Mouse (Mus musculus): Measurements from ENCODE around the gene Trpc4ap.

GRCm38 (mm10) chr2:155585486-155585885 lies 106.7 kb downstream of the Trpc4ap start:
- TF ChIP-seq CTCF (IDR thresholded peaks at IDR 0.05; ENCODE audit: borderline replicate concordance, insufficient read depth, low read length) (no peak), POLR2A (IDR thresholded peaks at IDR 0.05; ENCODE audit: low read depth, low read length) (no peak)
